Comparison of ENCODE assay signal across 22 mouse cellular contexts in genomic region chr1:178540247-178540646, GRCm38 (mm10).
"Had no signal": no experiment of that assay in that cellular context is flagged by ENCODE, and none has a peak within 500 bp of the region (broad histone marks: within the 10 kb centered on the region; RNA-seq: fewer than 3 reads in every experiment).

No protein-coding gene starts in this region.

- H3K27ac ChIP-seq: heart, adult 2 months; hindbrain, embryonic 13.5 days; hindbrain, embryonic 15.5 days; hindbrain, postnatal 0 days; limb, embryonic 13.5 days; limb, embryonic 15.5 days; liver, embryonic 12.5 days; liver, embryonic 14.5 days had no signal

- H3K36me3 ChIP-seq: hindbrain, embryonic 15.5 days; liver, embryonic 12.5 days had no signal

- H3K4me3 ChIP-seq: heart, adult 2 months; hindbrain, embryonic 13.5 days; hindbrain, embryonic 15.5 days; limb, embryonic 13.5 days; limb, embryonic 15.5 days; liver, embryonic 12.5 days had no signal

- DNase-seq: gastrocnemius, postnatal 14 days; gastrocnemius, postnatal 36 days; heart, adult 11 months; heart, adult 2 months; heart, postnatal 10 days; heart, postnatal 36 days; kidney, adult 18-20 months; kidney, adult 8-10 months; kidney, postnatal 10 days; kidney, postnatal 25 days; layer of hippocampus, adult 9-11 months; layer of hippocampus, postnatal 36 days; left cerebral cortex, postnatal 4 days had no signal

- ATAC-seq: hindbrain, postnatal 0 days; intestine, embryonic 16.5 days; liver, embryonic 12.5 days had no signal

- H3K9me3 ChIP-seq: hindbrain, embryonic 13.5 days; hindbrain, embryonic 15.5 days; limb, embryonic 15.5 days; liver, embryonic 12.5 days had no signal

- H3K4me1 ChIP-seq: limb, embryonic 15.5 days; liver, embryonic 12.5 days had no signal

- H3K4me2 ChIP-seq: heart, embryonic 11.5 days; hindbrain, embryonic 13.5 days; hindbrain, embryonic 15.5 days; limb, embryonic 13.5 days; limb, embryonic 15.5 days; liver, embryonic 12.5 days had no signal

- H3K27me3 ChIP-seq: hindbrain, embryonic 13.5 days; hindbrain, embryonic 15.5 days; limb, embryonic 13.5 days; limb, embryonic 15.5 days; liver, embryonic 12.5 days had no signal

- H3K9ac ChIP-seq: hindbrain, embryonic 13.5 days; hindbrain, embryonic 15.5 days; limb, embryonic 13.5 days; limb, embryonic 15.5 days; liver, embryonic 12.5 days; liver, embryonic 14.5 days had no signal
